Mouse (Mus musculus) megakaryocyte-erythroid progenitor cell, adult 5-6 weeks (primary cell): ENCODE data around the gene Krt76. TPM values are rescaled to one million over a fixed set of nuclear protein-coding genes. Genes with fewer than 3 reads are reported as not detected.

ENCODE experiments used
- ATAC-seq: replicated peaks from 2 replicates; pipeline ENCODE4 v1.8.0; 2016; ENCODE audit warnings: mild to moderate bottlenecking, inconsistent platforms; ENCODE audit not compliant: severe bottlenecking, poor library complexity, low FRiP score, low TSS enrichment
- total RNA-seq, 2 experiments: library from RNA; stranded (forward) in 1 of 2; stranded (reverse) in 1 of 2; fragments of 200-1000, 215-1000 nt in 1 of 2; fragments of >200 nt in 1 of 2; fragmentation: Nextera tagmentation in 1 of 2; gene quantifications; 2 replicates each; pipeline ENCODE4 v1.2.3; 2014 to 2017

The Krt76 gene
- not detected in 2 replicates for total RNA-seq (2014; fragmentation: Nextera tagmentation)
- total RNA-seq (2017), result not detected in 2 replicates

- ATAC-seq, result no peak
These were observed at the start of gene Krt76 for GRCm38 (mm10) chr15:101892820-101893219. Krt76 (minus strand) TSS chr15:101892920.

- ATAC-seq, result 0 out of 2 replicates have a peak, but pooled peaks have one; percentile 15
These were observed 49.2 kb upstream of the Krt76 start for GRCm38 (mm10) chr15:101941948-101942347.

- ATAC-seq, result no peak
These were observed 47.6 kb upstream of the Krt76 start, which contains the start of gene Krt79 for GRCm38 (mm10) chr15:101940274-101940829. Krt79 (minus strand) TSS chr15:101940324.

GRCm38 (mm10) chr15:101938600-101939308 is 46.0 kb upstream of the Krt76 start:
- no peak for ATAC-seq

- ATAC-seq, result no peak
These were observed 40.3 kb upstream of the Krt76 start for GRCm38 (mm10) chr15:101933024-101933423.

- no peak for ATAC-seq
These were observed 36.9 kb upstream of the Krt76 start for GRCm38 (mm10) chr15:101929666-101930065.

- no peak for ATAC-seq
These were observed 36.4 kb upstream of the Krt76 start for GRCm38 (mm10) chr15:101929087-101929486.

GRCm38 (mm10) chr15:101927340-101928080 is 34.8 kb upstream of the Krt76 start:
- no peak for ATAC-seq

- no peak for ATAC-seq
These were observed 32.3 kb upstream of the Krt76 start for GRCm38 (mm10) chr15:101925041-101925440.

- ATAC-seq, result no peak
These were observed 31.9 kb upstream of the Krt76 start, which contains the start of gene Krt4 for GRCm38 (mm10) chr15:101924635-101925034. Krt4 (minus strand) TSS chr15:101924735.

GRCm38 (mm10) chr15:101922296-101922695 is 29.6 kb upstream of the Krt76 start:
- ATAC-seq, result no peak

GRCm38 (mm10) chr15:101916072-101916471 is 23.4 kb upstream of the Krt76 start:
- ATAC-seq, result no peak

- no peak for ATAC-seq
These were observed 12.1 kb upstream of the Krt76 start for GRCm38 (mm10) chr15:101904849-101905248.

GRCm38 (mm10) chr15:101902171-101903149 is 9.7 kb upstream of the Krt76 start:
- ATAC-seq, result no peak

- ATAC-seq, result no peak
These were observed 2.5 kb upstream of the Krt76 start for GRCm38 (mm10) chr15:101895216-101895615.

- ATAC-seq, result no peak
These were observed 12.9 kb downstream of the Krt76 start for GRCm38 (mm10) chr15:101879776-101880175.

- no peak for ATAC-seq
These were observed 14.7 kb downstream of the Krt76 start for GRCm38 (mm10) chr15:101878041-101878440.

GRCm38 (mm10) chr15:101874383-101874782 is 18.3 kb downstream of the Krt76 start:
- ATAC-seq, result no peak

- ATAC-seq, result no peak
These were observed 19.5 kb downstream of the Krt76 start for GRCm38 (mm10) chr15:101873231-101873630.
